Mouse (Mus musculus) C2C12 (cell line): ENCODE results near the gene Arhgef7. TPM values are rescaled to one million over a fixed set of nuclear protein-coding genes. Genes with fewer than 3 reads are reported as not detected.
A peak's percentile ranks its signal among the peaks of the same experiment; 100 is the strongest.

Experiments
- H3K27me3 ChIP-seq: one replicate; pipeline ENCODE4 v1.6.1; 2011; ENCODE audit not compliant: control insufficient read depth, insufficient read depth, insufficient read length
- H3K36me3 ChIP-seq: one replicate; pipeline ENCODE4 v1.6.1; 2011; ENCODE audit not compliant: control insufficient read depth, insufficient read depth
- H3K4me3 ChIP-seq: one replicate; pipeline ENCODE4 v1.5.1; 2011; ENCODE audit warnings: mild to moderate bottlenecking, control low read depth; ENCODE audit not compliant: poor library complexity, insufficient read depth, severe bottlenecking
- H3K79me2 ChIP-seq: one replicate; pipeline ENCODE4 v1.6.1; 2011; ENCODE audit not compliant: control insufficient read depth, insufficient read depth
- H3K79me3 ChIP-seq: one replicate; pipeline ENCODE4 v1.6.1; 2011; ENCODE audit warnings: low read depth, control low read depth
- H3ac ChIP-seq: one replicate; pipeline ENCODE3; 2011; ENCODE audit warnings: low read depth; ENCODE audit not compliant: control insufficient read depth, insufficient read length
- CEBPB ChIP-seq: IDR thresholded peaks from one replicate; pipeline ENCODE4 v1.6.1; 2011; ENCODE audit warnings: low read depth, mild to moderate bottlenecking, control low read depth, moderate library complexity
- CTCF ChIP-seq: IDR thresholded peaks from one replicate; pipeline ENCODE4 v1.5.1; 2011; ENCODE audit not compliant: control insufficient read depth, insufficient read depth, insufficient read length
- FOSL1 ChIP-seq: IDR thresholded peaks from one replicate; pipeline ENCODE4 v1.8.0; 2011; ENCODE audit warnings: mild to moderate bottlenecking, low read length; ENCODE audit not compliant: poor library complexity, insufficient read depth, severe bottlenecking
- MAX ChIP-seq: IDR thresholded peaks from one replicate; pipeline ENCODE4 v1.6.1; 2011; ENCODE audit warnings: mild to moderate bottlenecking, control low read depth
- MYOD1 ChIP-seq: IDR thresholded peaks from one replicate; pipeline ENCODE4 v1.6.1; 2011; ENCODE audit warnings: low read depth; ENCODE audit not compliant: control insufficient read depth, insufficient read length
- MYOG ChIP-seq: IDR thresholded peaks from one replicate; pipeline ENCODE4 v1.6.1; 2011; ENCODE audit not compliant: control insufficient read depth, insufficient read length; ENCODE audit errors: extremely low read depth
- USF1 ChIP-seq: IDR thresholded peaks from one replicate; pipeline ENCODE4 v1.6.1; 2011; ENCODE audit warnings: low read depth, mild to moderate bottlenecking, control low read depth, moderate library complexity
- polyA plus RNA-seq: library from polyadenylated mRNA; unstranded; fragments of >200 nt; fragmentation: generic; extraction: Trizol; gene quantifications from one replicate; pipeline ENCODE4 v1.2.1, GENCODE M21; 2012; ENCODE audit warnings: missing spikeins

Gene Arhgef7
- polyA plus RNA-seq, 1 experiment = 16.8 TPM

DNA sequence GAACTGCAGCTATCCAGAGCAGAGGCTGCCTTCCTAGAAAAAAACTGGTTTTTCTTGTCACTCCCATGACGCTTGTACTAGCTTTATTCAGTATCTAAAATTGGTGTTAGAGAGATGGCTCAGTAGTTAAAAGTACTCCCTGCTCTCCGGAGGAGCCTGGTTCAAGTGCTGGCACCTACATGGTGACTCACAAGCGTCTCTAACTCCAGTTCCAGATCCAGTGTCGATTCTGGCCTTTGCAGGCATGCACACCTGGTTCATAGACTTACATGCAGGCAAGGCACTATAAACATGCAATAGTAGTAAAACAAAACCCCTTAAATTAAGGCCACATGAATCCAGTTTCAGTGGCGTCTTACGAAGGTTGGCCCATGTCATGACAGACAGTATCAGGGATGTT, 34.0 kb downstream of the Arhgef7 start:
- peaks cover 82% of the 10 kb centered on the region for H3K79me2 ChIP-seq
- H3ac ChIP-seq = no peak overlapping the region
- no peak for TF ChIP-seq MAX
- no peak for TF ChIP-seq MYOD1
- TF ChIP-seq CTCF = no peak
- no peak for TF ChIP-seq CEBPB
- TF ChIP-seq MYOG = no peak
- no peak for TF ChIP-seq FOSL1
- no peak for TF ChIP-seq USF1
- peaks cover 69% of the 10 kb centered on the region for H3K79me3 ChIP-seq
- H3K36me3 ChIP-seq = peaks cover 6% of the 10 kb centered on the region
- H3K27me3 ChIP-seq = no peaks in the 10 kb centered on the region
- no peak overlapping the region for H3K4me3 ChIP-seq

DNA sequence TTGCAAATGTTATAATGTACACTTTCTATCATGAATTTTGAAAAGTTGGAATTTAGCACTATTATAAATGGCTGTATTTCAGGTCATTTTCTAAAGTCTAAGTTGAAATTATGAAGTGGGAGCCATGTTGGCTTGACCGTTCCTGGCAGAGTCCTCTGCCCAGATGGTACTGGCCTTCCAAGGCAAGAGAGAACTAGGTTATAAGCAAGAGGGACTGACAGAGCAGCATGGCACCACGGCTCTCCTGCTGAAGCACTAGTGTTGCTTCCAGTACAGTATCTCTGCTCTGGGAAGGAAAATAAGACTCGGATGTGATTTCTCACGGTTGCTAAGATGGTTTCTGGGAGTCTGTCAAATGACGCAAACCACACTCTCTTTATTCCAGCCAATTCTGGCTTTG, 34.5 kb downstream of the Arhgef7 start:
- TF ChIP-seq MAX = no peak
- TF ChIP-seq MYOD1 = no peak
- TF ChIP-seq MYOG = no peak
- TF ChIP-seq USF1 = no peak
- TF ChIP-seq CTCF = no peak
- no peak for TF ChIP-seq FOSL1
- TF ChIP-seq CEBPB = no peak

DNA sequence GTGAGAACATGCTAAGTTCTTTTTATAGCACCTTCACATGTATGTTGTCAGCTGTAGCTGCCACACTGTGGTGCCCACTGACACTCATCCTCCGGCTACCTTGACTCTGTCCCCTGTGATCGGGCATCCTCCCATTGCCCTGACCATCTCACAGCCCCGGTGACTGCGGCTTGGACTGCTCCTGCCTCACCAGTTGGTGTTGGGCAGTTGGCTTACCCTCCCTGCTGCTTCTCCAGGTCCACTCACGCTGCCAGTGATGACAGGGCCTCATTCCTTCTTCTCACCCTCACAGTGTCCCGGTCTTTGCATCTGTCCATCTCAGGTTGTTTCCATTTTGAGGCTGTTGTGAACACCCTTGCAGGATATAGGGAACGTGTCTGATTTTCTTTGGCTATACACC, 35.3 kb downstream of the Arhgef7 start:
- H3K27me3 ChIP-seq = no peaks in the 10 kb centered on the region
- no peak overlapping the region for H3ac ChIP-seq
- H3K79me2 ChIP-seq = peaks cover 90% of the 10 kb centered on the region
- H3K4me3 ChIP-seq = no peak overlapping the region
- no peak for TF ChIP-seq MYOG
- TF ChIP-seq USF1 = no peak
- TF ChIP-seq CEBPB = no peak
- TF ChIP-seq MYOD1 = no peak
- TF ChIP-seq CTCF = no peak
- H3K79me3 ChIP-seq = peaks cover 72% of the 10 kb centered on the region
- H3K36me3 ChIP-seq = peaks cover 6% of the 10 kb centered on the region

More for the DNA sequence above, 34.5 kb downstream of the Arhgef7 start:
- Histone ChIP-seq H3K27me3 (no peaks in the 10 kb centered on the region), H3ac (no peak overlapping the region), H3K79me2 (peaks cover 86% of the 10 kb centered on the region), H3K4me3 (no peak overlapping the region), H3K36me3 (peaks cover 6% of the 10 kb centered on the region), H3K79me3 (peaks cover 71% of the 10 kb centered on the region)

DNA sequence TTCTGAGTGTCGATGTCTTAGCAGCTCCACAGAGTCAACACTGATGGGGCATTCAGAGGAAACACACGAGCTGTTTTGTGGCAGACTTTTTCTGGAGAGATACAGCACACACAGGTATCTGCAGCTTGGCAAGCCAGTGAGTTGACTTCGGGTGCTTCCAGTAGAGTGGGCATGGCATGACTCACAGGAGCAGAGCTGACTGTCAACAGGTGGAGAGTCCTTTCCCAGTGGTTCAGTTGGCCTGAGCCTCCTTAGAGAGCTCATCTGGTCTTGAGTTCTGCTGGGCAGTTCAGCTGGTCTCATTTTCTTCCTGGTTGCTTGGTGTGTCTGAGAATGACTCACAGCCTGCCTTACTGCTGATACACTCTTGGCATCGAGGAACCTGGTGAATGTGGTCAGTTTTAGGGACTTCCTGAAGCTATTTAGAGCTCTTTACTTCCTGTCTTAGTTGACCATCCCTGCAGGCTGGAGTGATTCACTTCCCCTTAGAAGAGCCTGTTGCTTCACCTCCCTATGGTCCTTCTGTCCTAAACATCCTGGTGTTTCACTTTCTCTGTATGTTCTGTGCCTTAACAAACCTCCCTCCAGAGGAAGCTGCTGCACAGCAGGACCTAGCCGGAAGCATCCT, 39.8 kb downstream of the Arhgef7 start:
- H3K79me3 ChIP-seq = peaks cover 77% of the 10 kb centered on the region
- TF ChIP-seq MAX (no peak), CTCF (no peak), FOSL1 (no peak), MYOD1 (peak; percentile 74), USF1 (no peak), CEBPB (peak; percentile 82), MYOG (no peak)
- H3ac ChIP-seq = no peak overlapping the region
- peaks cover 95% of the 10 kb centered on the region for H3K79me2 ChIP-seq
- H3K4me3 ChIP-seq = no peak overlapping the region
- H3K27me3 ChIP-seq = no peaks in the 10 kb centered on the region
- peaks cover 20% of the 10 kb centered on the region for H3K36me3 ChIP-seq

DNA sequence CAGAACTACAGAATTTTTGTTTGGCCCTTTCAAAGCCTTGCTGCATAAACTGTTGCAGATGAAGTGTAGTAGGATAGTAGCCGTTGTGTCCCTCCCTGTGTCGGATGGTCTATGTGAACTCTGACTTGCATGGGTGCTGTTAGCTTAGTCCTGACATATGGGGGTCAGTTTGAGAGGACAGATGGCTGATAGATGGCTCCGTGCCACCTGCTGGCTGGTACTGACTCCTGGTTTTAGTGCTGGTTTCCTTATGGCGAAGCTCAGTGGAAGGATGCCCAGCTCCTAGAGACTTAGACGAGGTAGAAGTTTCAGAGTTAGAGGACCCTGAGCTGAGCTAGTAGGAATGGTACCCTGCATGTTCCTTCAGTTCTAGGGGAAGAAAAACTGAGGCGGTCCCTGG, 42.5 kb downstream of the Arhgef7 start:
- Histone ChIP-seq H3K36me3 (peaks cover 17% of the 10 kb centered on the region), H3K4me3 (no peak overlapping the region), H3ac (no peak overlapping the region), H3K79me2 (peaks cover 95% of the 10 kb centered on the region), H3K79me3 (peaks cover 70% of the 10 kb centered on the region), H3K27me3 (no peaks in the 10 kb centered on the region)
- TF ChIP-seq MAX (no peak), USF1 (no peak), MYOG (no peak), CEBPB (no peak), CTCF (no peak), FOSL1 (no peak), MYOD1 (no peak)
